Mouse (Mus musculus): ENCODE data around the gene Brd1. TPM values are rescaled to one million over a fixed set of nuclear protein-coding genes. Genes with fewer than 3 reads are reported as not detected.
A peak's percentile ranks its signal among the peaks of the same experiment; 100 is the strongest.

Gene Brd1
- polyA plus RNA-seq, 1 experiment from 2014 or later, result 28.2 TPM

DNA sequence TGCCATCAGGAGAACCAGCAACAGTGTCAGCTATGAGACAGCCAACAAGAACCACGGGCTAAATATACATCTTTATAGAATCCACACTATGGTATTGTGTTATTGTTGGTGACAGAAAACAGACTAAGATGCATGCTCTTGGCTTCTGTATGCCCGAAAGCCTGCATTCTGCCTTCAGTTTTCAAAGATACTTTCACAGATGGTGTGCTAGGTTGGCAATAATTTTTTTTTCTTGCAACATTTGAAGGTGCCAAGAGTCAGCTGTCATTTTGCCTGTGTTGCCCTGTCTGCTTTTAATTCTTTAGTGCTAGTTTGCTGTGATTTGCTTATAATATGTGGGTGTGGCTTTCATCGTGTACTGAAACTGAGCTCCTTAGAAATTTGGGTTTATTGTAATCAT lies 66.4 kb downstream of the Brd1 start:
- Histone ChIP-seq H3K4me1 (no peaks in the 10 kb centered on the region), H3K9me3 (replicated peaks) (no peaks in the 10 kb centered on the region), H3K4me3 (no peak overlapping the region), H3K4me2 (replicated peaks) (no peak overlapping the region), H3K9ac (no peak overlapping the region), H3K27ac (no peak overlapping the region), H3K36me3 (no peaks in the 10 kb centered on the region), H3K27me3 (peaks cover 10% of the 10 kb centered on the region)
- ATAC-seq (ENCODE audit: low FRiP score), result no peak
- WGBS, result 80% methylated on average over 3 of the region's 3 CpGs

DNA sequence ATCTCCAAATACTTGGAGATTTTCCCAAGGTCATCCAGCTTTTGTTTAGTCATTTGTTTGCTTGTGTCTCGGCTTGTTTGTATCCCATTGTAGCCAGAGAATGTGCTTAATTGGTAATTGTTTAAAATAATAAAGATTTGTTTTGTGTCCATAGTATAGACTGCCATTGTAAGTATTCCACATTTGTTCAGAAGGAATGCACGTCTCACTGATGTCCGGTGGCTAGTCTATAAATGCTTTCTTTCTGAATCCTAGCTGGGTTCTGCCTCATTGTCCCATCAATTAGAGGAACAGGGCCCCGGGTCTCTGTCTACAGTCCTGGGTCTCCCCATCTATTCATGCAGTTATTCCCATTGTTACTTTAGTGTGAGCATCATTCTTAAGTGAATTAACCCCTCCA lies 68.2 kb downstream of the Brd1 start:
- Histone ChIP-seq H3K27ac (no peak overlapping the region), H3K27me3 (peaks cover 17% of the 10 kb centered on the region), H3K4me2 (replicated peaks) (no peak overlapping the region), H3K9ac (no peak overlapping the region), H3K4me1 (peaks cover 5% of the 10 kb centered on the region; the same call in 1 of the 2 replicates), H3K9me3 (replicated peaks) (no peaks in the 10 kb centered on the region), H3K36me3 (no peaks in the 10 kb centered on the region), H3K4me3 (no peak overlapping the region)
- WGBS, result 56% methylated on average over 4 of the region's 4 CpGs
- ATAC-seq (ENCODE audit: low FRiP score), result no peak

DNA sequence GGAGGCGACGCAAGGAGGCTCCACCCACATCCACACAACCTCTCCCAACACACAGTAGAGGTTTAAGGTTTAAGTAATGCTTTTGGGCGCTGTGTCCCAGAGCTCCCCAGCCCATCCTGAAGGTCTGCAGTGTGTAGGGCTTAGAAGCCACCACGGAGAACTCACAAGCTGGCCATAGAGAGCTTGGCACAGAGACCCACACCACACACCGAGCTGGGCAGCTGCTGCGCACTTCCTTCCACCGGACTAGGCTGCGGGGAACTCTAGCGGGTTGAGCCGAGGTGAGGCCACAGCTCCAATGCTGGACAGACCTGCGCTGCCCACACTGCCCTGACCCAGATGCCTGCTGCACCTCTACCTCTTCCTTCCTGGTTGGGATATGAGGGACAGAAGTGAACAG lies 71.0 kb downstream of the Brd1 start:
- H3K36me3 ChIP-seq, result no peaks in the 10 kb centered on the region
- peaks cover 5% of the 10 kb centered on the region; the same call in 1 of the 2 replicates for H3K4me1 ChIP-seq
- WGBS, result 41% methylated on average over 11 of the region's 11 CpGs
- no peak overlapping the region for H3K4me2 ChIP-seq (replicated peaks)
- ATAC-seq (ENCODE audit: low FRiP score), result no peak
- H3K9me3 ChIP-seq (replicated peaks), result no peaks in the 10 kb centered on the region
- no peak overlapping the region for H3K4me3 ChIP-seq
- no peak overlapping the region for H3K9ac ChIP-seq
- no peak overlapping the region for H3K27ac ChIP-seq
- H3K27me3 ChIP-seq, result peaks cover 17% of the 10 kb centered on the region

DNA sequence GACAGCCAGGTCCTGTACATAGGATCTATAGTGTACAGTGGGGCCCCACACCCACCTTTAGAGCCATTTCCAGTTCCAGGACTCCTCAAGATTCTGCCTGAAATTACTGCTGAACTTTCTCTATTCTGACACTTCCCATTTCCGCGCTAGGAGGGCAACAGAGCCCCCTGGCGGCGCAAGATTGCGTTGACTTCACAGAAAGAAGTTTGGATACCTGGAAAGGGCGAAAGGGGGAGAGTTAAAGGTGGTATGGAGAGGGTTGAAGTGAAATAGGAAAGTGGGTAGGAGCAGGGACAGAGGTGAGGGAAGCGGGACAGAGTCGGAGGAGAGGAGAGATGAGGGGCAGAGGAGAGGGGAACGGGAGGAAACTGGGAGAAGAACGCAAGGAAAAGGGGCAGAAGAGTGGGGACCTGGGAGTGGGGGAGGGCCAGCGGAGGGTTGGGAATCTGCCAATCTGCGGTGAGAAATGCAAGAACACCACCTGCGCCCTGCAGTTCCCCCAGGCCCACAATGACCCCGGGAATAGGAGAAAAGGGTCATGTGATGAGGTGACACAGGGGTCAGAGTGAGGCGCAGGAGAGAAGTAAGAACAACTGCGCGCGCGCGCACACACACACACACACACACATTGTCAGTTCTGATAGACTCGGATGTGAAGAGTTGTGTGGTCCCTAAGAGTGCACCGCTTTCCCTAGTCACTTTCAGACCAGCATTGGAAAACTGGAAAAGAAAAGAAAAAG lies 71.8 kb downstream of the Brd1 start:
- H3K4me1 ChIP-seq, result peaks cover 5% of the 10 kb centered on the region; the same call in 1 of the 2 replicates
- H3K36me3 ChIP-seq, result no peaks in the 10 kb centered on the region
- no peak overlapping the region for H3K9ac ChIP-seq
- no peaks in the 10 kb centered on the region for H3K9me3 ChIP-seq (replicated peaks)
- peaks cover 17% of the 10 kb centered on the region for H3K27me3 ChIP-seq
- 6% methylated on average over 22 of the region's 22 CpGs for WGBS
- no peak overlapping the region for H3K27ac ChIP-seq
- ATAC-seq (ENCODE audit: low FRiP score), result no peak
- peak overlapping the region; percentile 38 for H3K4me2 ChIP-seq (replicated peaks)
- H3K4me3 ChIP-seq, result no peak overlapping the region

DNA sequence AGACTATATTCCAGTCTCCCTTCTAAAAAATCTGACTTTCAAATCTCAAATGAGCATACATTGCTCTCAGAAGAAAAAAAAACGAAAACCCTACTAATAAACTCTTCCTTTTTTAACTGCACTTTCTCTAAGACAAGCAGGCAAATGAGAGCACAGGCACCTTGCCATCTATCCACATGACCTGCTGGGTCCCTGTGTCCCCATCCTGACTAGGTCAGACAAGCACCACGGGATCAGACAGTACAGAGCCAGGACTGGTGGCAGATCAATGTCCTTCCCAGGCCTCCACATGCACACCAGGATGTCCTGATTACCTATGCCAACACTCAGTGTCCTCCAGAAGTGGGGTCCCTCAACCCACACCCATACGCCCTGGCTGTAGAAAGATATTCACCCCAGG lies 72.4 kb downstream of the Brd1 start:
- Histone ChIP-seq H3K9ac (no peak overlapping the region), H3K36me3 (no peaks in the 10 kb centered on the region), H3K4me1 (peaks cover 5% of the 10 kb centered on the region; the same call in 1 of the 2 replicates), H3K4me2 (replicated peaks) (no peak overlapping the region), H3K27ac (no peak overlapping the region), H3K4me3 (no peak overlapping the region), H3K27me3 (peaks cover 17% of the 10 kb centered on the region), H3K9me3 (replicated peaks) (no peaks in the 10 kb centered on the region)
- no peak for ATAC-seq (ENCODE audit: low FRiP score)
- WGBS, result 69% methylated on average over 3 of the region's 3 CpGs

DNA sequence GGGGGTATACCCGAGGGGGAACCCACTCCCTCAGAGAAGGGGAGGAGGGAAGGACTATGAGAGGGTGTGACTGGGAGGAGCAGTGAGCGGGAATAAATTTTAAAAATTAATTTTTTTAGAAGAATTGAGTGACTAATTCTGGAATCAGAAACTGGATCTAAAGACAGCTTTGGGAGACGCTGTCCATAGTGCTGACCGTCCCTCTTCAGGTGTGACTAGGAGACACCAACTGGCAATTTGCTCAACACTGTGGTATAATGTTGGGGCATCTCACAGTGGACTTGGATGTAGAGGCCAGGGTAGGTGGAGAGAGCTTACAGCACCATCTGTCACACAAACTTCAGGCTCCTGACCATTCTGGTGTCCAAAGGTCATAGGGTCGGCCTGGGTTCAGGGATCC lies 82.0 kb downstream of the Brd1 start:
- WGBS, result 59% methylated on average over 5 of the region's 5 CpGs
- Histone ChIP-seq H3K9me3 (replicated peaks) (no peaks in the 10 kb centered on the region), H3K4me3 (no peak overlapping the region), H3K27ac (no peak overlapping the region), H3K4me2 (replicated peaks) (no peak overlapping the region), H3K27me3 (peaks cover 10% of the 10 kb centered on the region; the same call in 1 of the 2 replicates), H3K9ac (no peak overlapping the region), H3K4me1 (no peaks in the 10 kb centered on the region), H3K36me3 (no peaks in the 10 kb centered on the region)
- ATAC-seq (ENCODE audit: low FRiP score), result no peak

DNA sequence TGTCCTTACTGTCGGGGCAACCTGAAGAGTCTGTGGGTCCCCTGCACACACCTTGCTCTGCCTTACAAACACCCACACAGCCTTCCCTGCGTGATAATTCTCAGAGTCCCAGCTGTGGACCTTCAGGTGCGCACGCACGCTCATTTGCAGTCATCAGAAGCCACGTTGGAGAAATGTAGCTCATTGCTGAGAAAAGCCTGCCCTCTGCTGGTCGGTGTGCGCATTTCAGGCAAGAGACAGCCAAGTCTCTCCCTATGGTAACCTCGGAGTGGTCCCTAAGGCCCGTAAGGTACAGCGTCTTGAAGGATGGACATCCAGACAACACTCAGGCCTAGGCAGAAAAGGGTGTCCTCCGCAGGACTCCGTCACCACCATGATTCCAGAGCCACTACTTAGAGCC lies 83.0 kb downstream of the Brd1 start:
- Histone ChIP-seq H3K27ac (no peak overlapping the region), H3K27me3 (peaks cover 10% of the 10 kb centered on the region; the same call in 1 of the 2 replicates), H3K36me3 (no peaks in the 10 kb centered on the region), H3K4me2 (replicated peaks) (no peak overlapping the region; the same call in 1 of the 2 replicates), H3K4me3 (no peak overlapping the region), H3K4me1 (no peaks in the 10 kb centered on the region), H3K9me3 (replicated peaks) (no peaks in the 10 kb centered on the region), H3K9ac (no peak overlapping the region)
- WGBS, result 19% methylated on average over 13 of the region's 13 CpGs
- no peak for ATAC-seq (ENCODE audit: low FRiP score)

Other genes with a start within 250 kb of the Brd1 start
- gene Zdhhc25, start 133.9 kb downstream of the Brd1 start, polyA plus RNA-seq (2016; fragmentation: Nextera tagmentation; extraction: Ambion mirVana), result not detected in 2 replicates
- 37.1 and 37.3 TPM in 2 replicates for gene Zbed4, start 17.4 kb upstream of the Brd1 start, polyA plus RNA-seq (2016; fragmentation: Nextera tagmentation; extraction: Ambion mirVana)
- gene Alg12, start 85.1 kb upstream of the Brd1 start, polyA plus RNA-seq (2016; fragmentation: Nextera tagmentation; extraction: Ambion mirVana), result 9.1 and 9.9 TPM in 2 replicates
- gene Creld2, start 85.4 kb upstream of the Brd1 start, polyA plus RNA-seq (2016; fragmentation: Nextera tagmentation; extraction: Ambion mirVana), result 65.2 and 74.8 TPM in 2 replicates
- gene Pim3, start 128.0 kb upstream of the Brd1 start, polyA plus RNA-seq (2016; fragmentation: Nextera tagmentation; extraction: Ambion mirVana), result 45.3 and 48.0 TPM in 2 replicates
- not detected in 2 replicates for gene Ttll8, start 220.2 kb upstream of the Brd1 start, polyA plus RNA-seq (2016; fragmentation: Nextera tagmentation; extraction: Ambion mirVana)
- gene Mlc1, start 244.8 kb upstream of the Brd1 start, polyA plus RNA-seq (2016; fragmentation: Nextera tagmentation; extraction: Ambion mirVana), result 4.7 and 6.2 TPM in 2 replicates
- gene Mov10l1, start 248.7 kb upstream of the Brd1 start, polyA plus RNA-seq (2016; fragmentation: Nextera tagmentation; extraction: Ambion mirVana), result not detected in 2 replicates

Data from hindbrain, embryonic 12.5 days (tissue).